Mouse (Mus musculus): ENCODE measurements around the gene C330007P06Rik. TPM values are rescaled to one million over a fixed set of nuclear protein-coding genes. Genes with fewer than 3 reads are reported as not detected.

Gene C330007P06Rik
- polyA plus RNA-seq, 1 experiment from 2014 or later, result 36.2 TPM

- H3K4me1 ChIP-seq (replicated peaks; ENCODE audit: control insufficient read depth, insufficient read depth, low read length), result no peaks in the 10 kb centered on the region
- WGBS, result 85% methylated on average over 1 of the region's 1 CpGs
- H3K9ac ChIP-seq (ENCODE audit: low read length), result no peak overlapping the region
Measured at GRCm38 (mm10) chrX:36847152-36847551, 26.8 kb downstream of the C330007P06Rik start.

DNA sequence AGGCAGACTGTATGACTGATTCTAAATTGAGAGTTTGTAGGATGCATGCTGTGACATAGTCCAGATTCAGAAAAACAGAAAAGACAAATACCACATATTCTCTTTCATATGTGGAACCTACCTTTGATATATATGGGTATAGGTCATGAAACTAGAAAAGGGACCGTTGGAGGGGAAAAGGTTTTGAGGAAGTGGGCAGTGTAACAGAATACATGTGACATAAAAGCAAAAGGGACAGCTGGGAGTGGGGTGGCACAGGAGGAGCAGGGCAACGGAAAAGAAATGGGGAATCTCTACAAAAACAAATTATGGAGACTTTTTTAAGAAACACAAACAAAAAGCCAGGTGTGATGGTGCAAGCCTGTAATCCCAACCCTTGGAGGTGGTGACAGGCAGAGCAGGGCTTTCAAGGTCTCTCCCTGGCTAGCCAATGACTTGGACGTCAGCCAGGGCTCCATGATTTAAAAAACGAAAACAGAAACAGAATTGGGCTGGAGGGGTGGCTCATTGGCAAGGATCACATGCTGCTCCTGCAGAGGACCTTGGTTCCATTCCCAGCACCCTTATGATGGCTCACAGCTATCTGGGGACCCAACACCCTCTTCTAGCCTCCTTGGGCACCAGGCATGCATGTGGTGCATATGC is 30.4 kb downstream of the C330007P06Rik start:
- ATAC-seq (replicated peaks; ENCODE audit: low FRiP score), result no peak
- no peak overlapping the region for H3K4me3 ChIP-seq (ENCODE audit: low read depth, low read length)
- no peaks in the 10 kb centered on the region for H3K36me3 ChIP-seq (ENCODE audit: control insufficient read depth, insufficient read depth, low read length)
- H3K4me1 ChIP-seq (replicated peaks; ENCODE audit: control insufficient read depth, insufficient read depth, low read length), result no peaks in the 10 kb centered on the region
- H3K9ac ChIP-seq (ENCODE audit: low read length), result no peak overlapping the region
- no peaks in the 10 kb centered on the region for H3K9me3 ChIP-seq (ENCODE audit: control insufficient read depth, low read length)
- no peak for DNase-seq (ENCODE audit: low spot score)
- WGBS, result 78% methylated on average over 4 of the region's 4 CpGs
- H3K27ac ChIP-seq (ENCODE audit: low read depth, low read length), result no peak overlapping the region
- H3K4me2 ChIP-seq (ENCODE audit: low read depth, low read length, severe bottlenecking), result no peak overlapping the region
- no peaks in the 10 kb centered on the region for H3K27me3 ChIP-seq (ENCODE audit: control insufficient read depth, insufficient read depth, low read length)

More at GRCm38 (mm10) chrX:36847152-36847551, 26.8 kb downstream of the C330007P06Rik start:
- H3K4me2 ChIP-seq (ENCODE audit: low read depth, low read length, severe bottlenecking), result no peak overlapping the region
- no peak overlapping the region for H3K27ac ChIP-seq (ENCODE audit: low read depth, low read length)
- DNase-seq (ENCODE audit: low spot score), result no peak
- H3K9me3 ChIP-seq (ENCODE audit: control insufficient read depth, low read length), result no peaks in the 10 kb centered on the region
- H3K4me3 ChIP-seq (ENCODE audit: low read depth, low read length), result no peak overlapping the region
- no peak for ATAC-seq (replicated peaks; ENCODE audit: low FRiP score)
- no peaks in the 10 kb centered on the region for H3K27me3 ChIP-seq (ENCODE audit: control insufficient read depth, insufficient read depth, low read length)
- H3K36me3 ChIP-seq (ENCODE audit: control insufficient read depth, insufficient read depth, low read length), result no peaks in the 10 kb centered on the region

DNA sequence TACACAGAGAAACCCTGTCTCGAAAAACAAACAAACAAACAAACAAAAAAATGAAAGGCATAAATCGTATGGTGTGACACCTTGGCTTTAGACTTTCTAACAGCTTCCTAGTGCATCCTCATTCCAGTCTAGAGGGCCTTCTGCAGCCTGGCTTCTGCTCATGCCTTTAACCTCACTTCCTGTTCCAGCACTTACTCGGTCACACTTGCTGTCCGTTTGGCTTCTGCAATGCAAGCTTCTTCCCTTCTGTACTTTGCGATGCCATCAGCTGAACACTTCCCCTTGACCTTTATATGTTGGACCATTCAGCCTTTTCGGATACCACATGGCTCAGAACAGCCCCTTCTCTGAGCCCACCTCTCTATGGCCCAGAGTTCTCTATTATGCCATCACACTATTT is 32.2 kb downstream of the C330007P06Rik start:
- no peak overlapping the region for H3K4me2 ChIP-seq (ENCODE audit: low read depth, low read length, severe bottlenecking)
- H3K27ac ChIP-seq (ENCODE audit: low read depth, low read length), result no peak overlapping the region
- ATAC-seq (replicated peaks; ENCODE audit: low FRiP score) (no peak), DNase-seq (ENCODE audit: low spot score) (no peak)
- no peak overlapping the region for H3K9ac ChIP-seq (ENCODE audit: low read length)
- H3K27me3 ChIP-seq (ENCODE audit: control insufficient read depth, insufficient read depth, low read length), result no peaks in the 10 kb centered on the region
- H3K36me3 ChIP-seq (ENCODE audit: control insufficient read depth, insufficient read depth, low read length), result no peaks in the 10 kb centered on the region
- no peaks in the 10 kb centered on the region for H3K4me1 ChIP-seq (replicated peaks; ENCODE audit: control insufficient read depth, insufficient read depth, low read length)
- 92% methylated on average over 6 of the region's 6 CpGs for WGBS
- no peak overlapping the region for H3K4me3 ChIP-seq (ENCODE audit: low read depth, low read length)
- H3K9me3 ChIP-seq (ENCODE audit: control insufficient read depth, low read length), result no peaks in the 10 kb centered on the region

DNA sequence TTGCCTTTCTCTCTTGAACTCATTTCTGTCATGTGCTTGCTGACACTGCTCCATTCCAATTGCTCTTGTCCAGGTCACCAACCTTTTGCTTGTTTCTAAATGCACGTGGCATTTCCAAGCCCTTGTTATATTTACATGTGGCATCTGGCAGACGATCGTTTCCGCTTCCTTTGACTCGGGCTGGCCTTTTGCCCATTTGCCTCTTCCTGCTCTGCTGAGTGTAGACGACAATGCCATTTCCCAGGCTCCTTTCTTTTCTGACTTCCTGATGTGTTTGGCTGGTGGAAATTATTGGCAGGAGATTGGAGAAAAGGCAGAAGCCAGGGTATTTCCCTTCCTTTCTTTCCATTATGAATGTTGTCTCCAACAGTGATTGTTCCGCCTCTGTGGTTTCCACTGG is 34.5 kb downstream of the C330007P06Rik start:
- 86% methylated on average over 7 of the region's 7 CpGs for WGBS
- no peak overlapping the region for H3K27ac ChIP-seq (ENCODE audit: low read depth, low read length)
- no peaks in the 10 kb centered on the region for H3K9me3 ChIP-seq (ENCODE audit: control insufficient read depth, low read length)
- no peaks in the 10 kb centered on the region for H3K27me3 ChIP-seq (ENCODE audit: control insufficient read depth, insufficient read depth, low read length)
- no peak for DNase-seq (ENCODE audit: low spot score)
- ATAC-seq (replicated peaks; ENCODE audit: low FRiP score), result no peak
- no peak overlapping the region for H3K4me2 ChIP-seq (ENCODE audit: low read depth, low read length, severe bottlenecking)
- no peak overlapping the region for H3K4me3 ChIP-seq (ENCODE audit: low read depth, low read length)
- no peaks in the 10 kb centered on the region for H3K36me3 ChIP-seq (ENCODE audit: control insufficient read depth, insufficient read depth, low read length)
- H3K9ac ChIP-seq (ENCODE audit: low read length), result no peak overlapping the region
- H3K4me1 ChIP-seq (replicated peaks; ENCODE audit: control insufficient read depth, insufficient read depth, low read length), result no peaks in the 10 kb centered on the region

- ATAC-seq (replicated peaks; ENCODE audit: low FRiP score) (no peak), DNase-seq (ENCODE audit: low spot score) (no peak)
- no peak overlapping the region for H3K9ac ChIP-seq (ENCODE audit: low read length)
- no peaks in the 10 kb centered on the region for H3K9me3 ChIP-seq (ENCODE audit: control insufficient read depth, low read length)
- H3K4me3 ChIP-seq (ENCODE audit: low read depth, low read length), result no peak overlapping the region
- no peaks in the 10 kb centered on the region for H3K36me3 ChIP-seq (ENCODE audit: control insufficient read depth, insufficient read depth, low read length)
- no peak overlapping the region for H3K4me2 ChIP-seq (ENCODE audit: low read depth, low read length, severe bottlenecking)
- H3K27ac ChIP-seq (ENCODE audit: low read depth, low read length), result no peak overlapping the region
- H3K27me3 ChIP-seq (ENCODE audit: control insufficient read depth, insufficient read depth, low read length), result no peaks in the 10 kb centered on the region
- WGBS, result 80% methylated on average over 6 of the region's 6 CpGs
- no peaks in the 10 kb centered on the region for H3K4me1 ChIP-seq (replicated peaks; ENCODE audit: control insufficient read depth, insufficient read depth, low read length)
Measured at GRCm38 (mm10) chrX:36837069-36837676, 36.7 kb downstream of the C330007P06Rik start.

- ATAC-seq (replicated peaks; ENCODE audit: low FRiP score) (peak; percentile 72; the same call in 1 of the 2 replicates), DNase-seq (ENCODE audit: low spot score) (peak; percentile 85)
- 17% methylated on average over 19 of the region's 19 CpGs for WGBS
- Histone ChIP-seq H3K36me3 (ENCODE audit: control insufficient read depth, insufficient read depth, low read length) (no peaks in the 10 kb centered on the region), H3K4me3 (ENCODE audit: low read depth, low read length) (peak overlapping the region; percentile 14; the same call in 1 of the 2 replicates), H3K27me3 (ENCODE audit: control insufficient read depth, insufficient read depth, low read length) (no peaks in the 10 kb centered on the region), H3K4me1 (replicated peaks; ENCODE audit: control insufficient read depth, insufficient read depth, low read length) (no peaks in the 10 kb centered on the region), H3K27ac (ENCODE audit: low read depth, low read length) (no peak overlapping the region), H3K9ac (ENCODE audit: low read length) (peak overlapping the region; percentile 35), H3K9me3 (ENCODE audit: control insufficient read depth, low read length) (no peaks in the 10 kb centered on the region), H3K4me2 (ENCODE audit: low read depth, low read length, severe bottlenecking) (peak overlapping the region; percentile 41)
Measured at GRCm38 (mm10) chrX:36833397-36834084, 40.4 kb downstream of the C330007P06Rik start.

DNA sequence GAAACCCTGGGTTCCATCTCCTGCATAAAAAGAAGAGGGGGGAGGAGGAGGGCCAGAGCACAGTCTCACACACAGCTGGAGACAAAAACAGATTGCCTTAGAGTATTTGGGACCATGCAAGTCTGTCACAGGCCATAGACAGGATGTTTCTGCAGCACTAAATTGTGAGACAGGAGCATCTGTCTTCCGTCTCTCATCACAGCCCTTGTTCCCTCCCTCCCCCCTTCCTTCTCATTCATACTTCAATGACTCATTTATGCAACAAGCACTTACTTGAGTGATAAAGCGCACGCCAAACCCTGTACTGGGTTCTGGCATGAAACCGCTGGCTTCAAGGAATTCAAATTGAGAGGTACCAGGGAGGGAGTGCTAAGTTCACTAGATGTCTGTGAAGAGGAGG is 42.3 kb downstream of the C330007P06Rik start:
- no peaks in the 10 kb centered on the region for H3K4me1 ChIP-seq (replicated peaks; ENCODE audit: control insufficient read depth, insufficient read depth, low read length)
- no peaks in the 10 kb centered on the region for H3K36me3 ChIP-seq (ENCODE audit: control insufficient read depth, insufficient read depth, low read length)
- no peak overlapping the region for H3K4me3 ChIP-seq (ENCODE audit: low read depth, low read length)
- no peak overlapping the region for H3K4me2 ChIP-seq (ENCODE audit: low read depth, low read length, severe bottlenecking)
- no peaks in the 10 kb centered on the region for H3K27me3 ChIP-seq (ENCODE audit: control insufficient read depth, insufficient read depth, low read length)
- no peaks in the 10 kb centered on the region for H3K9me3 ChIP-seq (ENCODE audit: control insufficient read depth, low read length)
- WGBS, result 74% methylated on average over 4 of the region's 4 CpGs
- no peak overlapping the region for H3K27ac ChIP-seq (ENCODE audit: low read depth, low read length)
- no peak overlapping the region for H3K9ac ChIP-seq (ENCODE audit: low read length)
- ATAC-seq (replicated peaks; ENCODE audit: low FRiP score) (no peak), DNase-seq (ENCODE audit: low spot score) (no peak)

- WGBS, result 33% methylated on average over 5 of the region's 5 CpGs
- Histone ChIP-seq H3K9ac (ENCODE audit: low read length) (no peak overlapping the region), H3K36me3 (ENCODE audit: control insufficient read depth, insufficient read depth, low read length) (no peaks in the 10 kb centered on the region), H3K27me3 (ENCODE audit: control insufficient read depth, insufficient read depth, low read length) (no peaks in the 10 kb centered on the region), H3K4me2 (ENCODE audit: low read depth, low read length, severe bottlenecking) (no peak overlapping the region), H3K4me3 (ENCODE audit: low read depth, low read length) (no peak overlapping the region), H3K9me3 (ENCODE audit: control insufficient read depth, low read length) (no peaks in the 10 kb centered on the region), H3K27ac (ENCODE audit: low read depth, low read length) (no peak overlapping the region), H3K4me1 (replicated peaks; ENCODE audit: control insufficient read depth, insufficient read depth, low read length) (no peaks in the 10 kb centered on the region)
- DNase-seq (ENCODE audit: low spot score), result no peak
- no peak for ATAC-seq (replicated peaks; ENCODE audit: low FRiP score)
Measured at GRCm38 (mm10) chrX:36830271-36830670, 43.6 kb downstream of the C330007P06Rik start.

Data from forebrain, embryonic 11.5 days (tissue).